Mouse (Mus musculus) heart, postnatal 0 days (tissue): ENCODE data around the gene Dbp. TPM values are rescaled to one million over a fixed set of nuclear protein-coding genes. Genes with fewer than 3 reads are reported as not detected.

Experiments
- ATAC-seq: fragments of 200-750 bp; cut with Nextera tagmentation; 2 replicates; pipeline ENCODE4 v1.8.0; 2017; ENCODE audit warnings: low read depth, moderate number of reproducible peaks, moderate library complexity; ENCODE audit not compliant: insufficient read depth
- DNase-seq: peaks from one replicate; pipeline ENCODE4 v3.0.0-alpha.2; 2016; ENCODE audit warnings: low spot score
- H3K27ac ChIP-seq: fragments of 300-500 bp; sonication (generic); 2 replicates; pipeline ENCODE4 v1.5.1; 2014; ENCODE audit warnings: low read depth, mild to moderate bottlenecking
- H3K27me3 ChIP-seq: fragments of 300-500 bp; sonication (generic); 2 replicates; pipeline ENCODE4 v1.6.1; 2014; ENCODE audit warnings: low read length, mixed read lengths; ENCODE audit not compliant: control insufficient read depth, insufficient read depth
- H3K36me3 ChIP-seq: fragments of 300-500 bp; sonication (generic); replicated peaks from 2 replicates; pipeline ENCODE4 v1.6.1; 2014; ENCODE audit warnings: low read length, mixed read lengths; ENCODE audit not compliant: control insufficient read depth, insufficient read depth
- H3K4me1 ChIP-seq: fragments of 300-500 bp; sonication (generic); 2 replicates; pipeline ENCODE4 v1.6.1; 2014; ENCODE audit warnings: antibody characterized with exemption; ENCODE audit not compliant: control insufficient read depth, insufficient read depth
- H3K4me2 ChIP-seq: fragments of 300-500 bp; sonication (generic); 2 replicates; pipeline ENCODE4 v1.6.1; 2014; ENCODE audit warnings: low read depth, mild to moderate bottlenecking, low read length, moderate library complexity
- H3K4me3 ChIP-seq: fragments of 300-500 bp; sonication (generic); 2 replicates; pipeline ENCODE4 v1.5.1; 2014; ENCODE audit warnings: low read depth, low read length
- H3K9ac ChIP-seq: fragments of 300-500 bp; sonication (generic); replicated peaks from 2 replicates; pipeline ENCODE4 v1.6.1; 2014; ENCODE audit warnings: low read depth, low read length, mixed read lengths
- H3K9me3 ChIP-seq: fragments of 300-500 bp; sonication (generic); replicated peaks from 2 replicates; pipeline ENCODE4 v1.6.1; 2016; ENCODE audit warnings: low read length; ENCODE audit not compliant: control insufficient read depth
- CTCF ChIP-seq: IDR thresholded peaks from 2 replicates; pipeline ENCODE4 v1.5.1; 2016; ENCODE audit warnings: antibody characterized with exemption, control low read depth, low read depth
- EP300 ChIP-seq: IDR thresholded peaks from 2 replicates; pipeline ENCODE4 v1.6.1; 2016; ENCODE audit warnings: antibody characterized with exemption, low read depth
- WGBS: fragments of 180-500 bp; shearing (Covaris S2); extraction: QIAGEN DNeasy Blood & Tissue Kit; methylation state at CpG from one replicate; pipeline ENCODE4 v1.1.7; 2014; 5-methylcytosine and 5-hydroxymethylcytosine counted together
- polyA plus RNA-seq: library from polyadenylated mRNA; unstranded; fragments of >200 nt; fragmentation: Nextera tagmentation; extraction: Ambion mirVana; gene quantifications from 2 replicates; pipeline ENCODE4 v1.2.1, GENCODE M21; 2015
- total RNA-seq: library from RNA; depleted of rRNA; stranded (reverse); fragments of >200 nt; gene quantifications from 2 replicates; pipeline ENCODE4 v1.2.3, GENCODE M21; 2014; ENCODE audit warnings: low replicate concordance

Dbp gene
- total and polyA plus RNA-seq, 2 experiments from 2014 or later: 21.9 to 29.3 TPM

- ATAC-seq: no peak
- H3K9me3 ChIP-seq: no peaks in the 10 kb centered on the region
- WGBS: 87% methylated on average over 17 of the region's 17 CpGs
Measured at GRCm38 (mm10) chr7:45702809-45703520, 1.9 kb upstream of the Dbp start.

GRCm38 (mm10) chr7:45703521-45704033 lies 1.3 kb upstream of the Dbp start:
- H3K27me3 ChIP-seq: peaks cover 20% of the 10 kb centered on the region
- ATAC-seq (no peak), DNase-seq (no peak)
- peaks cover 32% of the 10 kb centered on the region for H3K4me1 ChIP-seq
- no peak for TF ChIP-seq EP300
- no peak for TF ChIP-seq CTCF
- H3K4me2 ChIP-seq: peak overlapping the region; percentile 96
- H3K9ac ChIP-seq: peak overlapping the region; percentile 64; the same call in 1 of the 2 replicates
- peak overlapping the region; percentile 77 for H3K4me3 ChIP-seq
- 36% methylated on average over 12 of the region's 12 CpGs for WGBS
- no peaks in the 10 kb centered on the region for H3K9me3 ChIP-seq
- H3K27ac ChIP-seq: peak overlapping the region; percentile 93
- H3K36me3 ChIP-seq: no peaks in the 10 kb centered on the region

More at GRCm38 (mm10) chr7:45702809-45703520, 1.9 kb upstream of the Dbp start:
- TF ChIP-seq EP300 (no peak), CTCF (no peak)
- no peak overlapping the region for H3K4me2 ChIP-seq
- DNase-seq: no peak
- H3K27me3 ChIP-seq: peaks cover 24% of the 10 kb centered on the region
- peaks cover 26% of the 10 kb centered on the region for H3K4me1 ChIP-seq
- H3K9ac ChIP-seq: no peak overlapping the region
- H3K36me3 ChIP-seq: no peaks in the 10 kb centered on the region
- no peak overlapping the region for H3K27ac ChIP-seq
- no peak overlapping the region for H3K4me3 ChIP-seq

- peaks cover 14% of the 10 kb centered on the region for H3K27me3 ChIP-seq
- TF ChIP-seq EP300: no peak
- TF ChIP-seq CTCF: no peak
- H3K36me3 ChIP-seq: no peaks in the 10 kb centered on the region
- DNase-seq (peak; percentile 87), ATAC-seq (peak; percentile 57)
- H3K9me3 ChIP-seq: no peaks in the 10 kb centered on the region
- peak overlapping the region; percentile 64 for H3K9ac ChIP-seq
- peak overlapping the region; percentile 96 for H3K4me2 ChIP-seq
- H3K4me1 ChIP-seq: peaks cover 35% of the 10 kb centered on the region
- peak overlapping the region; percentile 77 for H3K4me3 ChIP-seq
- 1% methylated on average over 13 of the region's 13 CpGs for WGBS
- H3K27ac ChIP-seq: peak overlapping the region; percentile 93
Measured at GRCm38 (mm10) chr7:45704046-45704559, 785 bp upstream of the Dbp start.

- H3K9ac ChIP-seq: peak overlapping the region; percentile 92
- no peaks in the 10 kb centered on the region for H3K9me3 ChIP-seq
- peak overlapping the region; percentile 77 for H3K4me3 ChIP-seq
- H3K36me3 ChIP-seq: peaks cover 12% of the 10 kb centered on the region
- TF ChIP-seq CTCF (no peak), EP300 (no peak)
- H3K4me1 ChIP-seq: peaks cover 25% of the 10 kb centered on the region
- H3K27me3 ChIP-seq: peaks cover 1% of the 10 kb centered on the region; the same call in 1 of the 2 replicates
- peak overlapping the region; percentile 96 for H3K4me2 ChIP-seq
- ATAC-seq: no peak
- peak overlapping the region; percentile 98 for H3K27ac ChIP-seq
- DNase-seq: no peak
- under 1% methylated on average over 21 of the region's 21 CpGs for WGBS
Measured at GRCm38 (mm10) chr7:45705443-45705864, 566 bp downstream of the Dbp start.

GRCm38 (mm10) chr7:45705873-45706281 lies 989 bp downstream of the Dbp start:
- ATAC-seq: peak; percentile 10; the same call in 1 of the 2 replicates
- WGBS: 2% methylated on average over 7 of the region's 7 CpGs
- H3K4me1 ChIP-seq: peaks cover 24% of the 10 kb centered on the region

More at GRCm38 (mm10) chr7:45705873-45706281, 989 bp downstream of the Dbp start:
- Histone ChIP-seq H3K4me3 (peak overlapping the region; percentile 77), H3K27me3 (no peaks in the 10 kb centered on the region), H3K9me3 (no peaks in the 10 kb centered on the region), H3K4me2 (peak overlapping the region; percentile 96), H3K27ac (peak overlapping the region; percentile 98), H3K36me3 (peaks cover 17% of the 10 kb centered on the region), H3K9ac (peak overlapping the region; percentile 92)
- peak; percentile 85 for DNase-seq
- no peak for TF ChIP-seq CTCF
- TF ChIP-seq EP300: no peak
